Mouse (Mus musculus): ENCODE measurements around the gene Zfp418. TPM values are rescaled to one million over a fixed set of nuclear protein-coding genes. Genes with fewer than 3 reads are reported as not detected.

Zfp418 gene
- polyA plus RNA-seq (2012; rRNA removed; ENCODE audit: low replicate concordance), result 0.08 and 0.13 TPM in 2 replicates

GRCm38 (mm10) chr7:7171227-7172147, at the start of gene Zfp418:
Gene Zfp418 (plus strand): TSS chr7:7171330.

DNA sequence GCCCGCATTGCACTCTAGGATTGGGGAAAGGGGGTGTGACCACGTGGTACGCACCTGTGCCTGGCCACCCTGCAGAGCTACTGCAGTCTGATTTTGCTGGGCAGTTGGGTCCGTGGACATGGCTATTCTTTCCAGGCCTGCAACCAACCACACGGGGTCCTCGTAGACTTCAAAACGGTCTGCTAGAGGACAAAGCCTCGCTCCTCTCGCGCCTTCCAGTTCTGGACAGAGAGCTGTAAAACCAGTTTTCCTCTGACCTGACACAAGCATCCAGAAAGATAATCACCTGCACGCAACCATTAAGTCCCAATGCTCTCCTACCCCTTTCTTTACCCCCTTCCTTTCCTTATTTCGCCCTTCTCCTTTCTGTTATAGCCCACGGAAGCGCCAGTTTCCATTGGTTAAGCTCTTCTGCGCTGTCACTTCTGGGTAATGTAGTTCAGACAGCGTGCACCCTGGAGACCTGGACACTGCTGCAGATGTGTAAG, 34.7 kb upstream of the Zfp418 start, which contains the start of gene Zfp773:
Gene Zfp773, minus strand, starts transcription at position 377 of the 488 bp plus-strand sequence.

DNA sequence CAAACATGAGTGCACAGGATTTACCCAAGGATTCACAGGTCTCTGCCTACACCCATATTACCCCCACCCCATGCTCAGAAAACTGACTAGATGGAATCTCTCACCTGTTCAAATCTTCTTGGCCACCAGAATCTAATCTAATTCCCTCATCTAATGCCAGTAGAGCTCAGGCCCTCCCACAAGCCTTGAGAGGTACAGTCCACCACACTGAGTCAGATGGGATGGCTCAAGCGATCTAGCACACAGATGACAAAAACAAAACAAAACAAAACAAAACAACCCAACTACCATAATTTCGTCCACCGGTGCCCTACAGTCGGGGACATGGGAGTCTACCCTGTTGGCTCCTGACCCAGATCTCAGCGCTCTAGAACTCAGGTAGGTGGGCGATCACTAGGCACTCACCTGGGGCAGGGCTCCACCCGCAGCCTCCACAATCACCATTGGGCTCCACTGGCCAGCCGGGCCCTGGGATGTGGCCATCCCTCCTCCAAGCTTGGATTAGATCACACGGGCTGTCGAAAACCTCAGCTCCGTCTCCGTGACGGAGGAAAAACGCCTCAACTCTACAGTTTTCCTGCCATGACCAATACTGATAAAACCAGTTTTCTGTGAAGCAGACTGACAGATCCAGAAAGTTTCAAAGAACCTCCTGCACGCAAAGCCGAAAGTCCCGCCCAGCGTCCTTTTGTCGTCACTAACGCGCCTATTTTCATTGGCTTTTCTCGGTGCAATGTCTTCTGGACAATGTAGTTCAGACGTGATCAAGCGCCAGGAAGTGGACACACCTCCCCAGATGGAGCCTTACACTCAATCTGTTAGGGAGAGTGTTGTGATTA, 38.4 kb downstream of the Zfp418 start, which contains the start of gene Zfp772:
Gene Zfp772, minus strand, starts transcription at position 686 of the 839 bp plus-strand sequence.

Other genes starting within 250 kb of the Zfp418 start
- not detected in 2 replicates for gene Aurkc, start 176.0 kb upstream of the Zfp418 start, polyA plus RNA-seq (2012; rRNA removed; ENCODE audit: low replicate concordance)
- 3.4 and 3.8 TPM in 2 replicates for gene Zfp954, start 49.8 kb upstream of the Zfp418 start, polyA plus RNA-seq (2012; rRNA removed; ENCODE audit: low replicate concordance)
- gene Zfp773, start 34.6 kb upstream of the Zfp418 start, polyA plus RNA-seq (2012; rRNA removed; ENCODE audit: low replicate concordance), result 0.06 TPM in 2 replicates
- gene Zfp772, start 38.7 kb downstream of the Zfp418 start, polyA plus RNA-seq (2012; rRNA removed; ENCODE audit: low replicate concordance), result 0.17 and 0.32 TPM in 2 replicates
- not detected in 2 replicates for gene Vmn2r29, start 76.0 kb downstream of the Zfp418 start, polyA plus RNA-seq (2012; rRNA removed; ENCODE audit: low replicate concordance)
- gene Gm45844, start 107.0 kb downstream of the Zfp418 start, polyA plus RNA-seq (2012; rRNA removed; ENCODE audit: low replicate concordance), result 0.58 TPM in 1 of 2 replicates, not detected in the other
- 8.8 and 17.5 TPM in 2 replicates for gene Clcn4, start 129.5 kb downstream of the Zfp418 start, polyA plus RNA-seq (2012; rRNA removed; ENCODE audit: low replicate concordance)
- not detected in 2 replicates for gene Vmn2r30, start 166.3 kb downstream of the Zfp418 start, polyA plus RNA-seq (2012; rRNA removed; ENCODE audit: low replicate concordance)
- not detected in 2 replicates for gene Gm45783, start 203.2 kb downstream of the Zfp418 start, polyA plus RNA-seq (2012; rRNA removed; ENCODE audit: low replicate concordance)
- gene Vmn2r31, start 228.4 kb downstream of the Zfp418 start, polyA plus RNA-seq (2012; rRNA removed; ENCODE audit: low replicate concordance), result not detected in 2 replicates